Mouse (Mus musculus) lung, embryonic 14.5 days (tissue): ENCODE measurements around the gene Gsdma3. TPM values are rescaled to one million over a fixed set of nuclear protein-coding genes. Genes with fewer than 3 reads are reported as not detected.
A peak's percentile ranks its signal among the peaks of the same experiment; 100 is the strongest.

Experiments
- ATAC-seq: fragments of 200-750 bp; cut with Nextera tagmentation; 2 replicates; pipeline ENCODE4 v1.8.0; 2017; ENCODE audit warnings: mild to moderate bottlenecking, moderate TSS enrichment, moderate library complexity; ENCODE audit not compliant: insufficient read depth
- DNase-seq: peaks from one replicate; pipeline ENCODE4 v3.0.0-alpha.2; 2015
- H3K27ac ChIP-seq: fragments of 300-500 bp; sonication (generic); 2 replicates; pipeline ENCODE4 v1.5.1; 2014; ENCODE audit warnings: low read depth, mild to moderate bottlenecking, moderate library complexity
- H3K27me3 ChIP-seq: fragments of 300-500 bp; sonication (generic); 2 replicates; pipeline ENCODE4 v1.6.1; 2014; ENCODE audit warnings: low read length, control low read depth; ENCODE audit not compliant: insufficient read depth
- H3K36me3 ChIP-seq: fragments of 300-500 bp; sonication (generic); 2 replicates; pipeline ENCODE4 v1.6.1; 2014; ENCODE audit warnings: control low read depth; ENCODE audit not compliant: insufficient read depth
- H3K4me1 ChIP-seq: fragments of 300-500 bp; sonication (generic); 2 replicates; pipeline ENCODE4 v1.6.1; 2014; ENCODE audit warnings: antibody characterized with exemption, control low read depth; ENCODE audit not compliant: insufficient read depth
- H3K4me2 ChIP-seq: fragments of 300-500 bp; sonication (generic); 2 replicates; pipeline ENCODE4 v1.6.1; 2014; ENCODE audit warnings: mild to moderate bottlenecking
- H3K4me3 ChIP-seq: fragments of 300-500 bp; sonication (generic); 2 replicates; pipeline ENCODE4 v1.5.1; 2014; ENCODE audit warnings: low read depth, low read length
- H3K9ac ChIP-seq: fragments of 300-500 bp; sonication (generic); 2 replicates; pipeline ENCODE4 v1.6.1; 2014
- H3K9me3 ChIP-seq: fragments of 300-500 bp; sonication (generic); 2 replicates; pipeline ENCODE4 v1.6.1; 2016; ENCODE audit warnings: low read depth, low read length, control low read depth
- CTCF ChIP-seq: IDR thresholded peaks from 2 replicates; pipeline ENCODE4 v1.5.1; 2016; ENCODE audit warnings: antibody characterized with exemption, low read depth
- WGBS: fragments of 180-500 bp; shearing (Covaris S2); extraction: QIAGEN DNeasy Blood & Tissue Kit; methylation state at CpG from one replicate; pipeline ENCODE4 v1.1.7; 2014; 5-methylcytosine and 5-hydroxymethylcytosine counted together
- polyA plus RNA-seq: library from polyadenylated mRNA; unstranded; fragments of >200 nt; fragmentation: Nextera tagmentation; extraction: Ambion mirVana; gene quantifications from 2 replicates; pipeline ENCODE4 v1.2.1, GENCODE M21; 2014

Gsdma3 gene
- polyA plus RNA-seq, 1 experiment from 2014 or later = not detected

DNA sequence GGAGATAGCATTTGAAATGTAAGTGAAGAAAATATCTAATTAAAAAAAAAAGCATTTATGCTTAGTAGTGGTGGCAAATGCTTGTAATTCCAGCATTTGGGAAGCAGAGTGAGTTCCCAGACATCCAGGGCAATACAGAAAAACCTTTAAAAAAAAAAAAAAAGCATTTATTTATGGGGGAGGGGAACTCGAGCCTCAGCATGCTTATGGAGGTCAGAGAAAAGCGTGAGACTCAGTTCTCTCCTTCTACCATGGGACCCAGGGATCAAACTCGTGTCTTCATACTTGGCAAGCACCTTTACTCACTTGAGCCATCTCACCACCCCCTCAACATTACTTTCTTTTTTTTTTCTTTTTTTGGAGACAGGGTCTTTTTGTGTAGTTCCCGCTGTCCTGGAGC, 55.0 kb downstream of the Gsdma3 start:
- 0 out of 2 replicates have a peak, but pooled peaks cover 3% of the 10 kb centered on the region for H3K4me1 ChIP-seq
- H3K4me2 ChIP-seq = peak overlapping the region; percentile 64; the same call in 1 of the 2 replicates
- WGBS = 74% methylated on average over 4 of the region's 4 CpGs
- no peak for TF ChIP-seq CTCF
- H3K27ac ChIP-seq = no peak overlapping the region
- ATAC-seq = no peak
- H3K4me3 ChIP-seq = no peak overlapping the region
- no peaks in the 10 kb centered on the region for H3K9me3 ChIP-seq
- no peak for DNase-seq
- no peak overlapping the region for H3K9ac ChIP-seq
- no peaks in the 10 kb centered on the region for H3K27me3 ChIP-seq
- H3K36me3 ChIP-seq = peaks cover 12% of the 10 kb centered on the region

- no peaks in the 10 kb centered on the region for H3K27me3 ChIP-seq
- H3K9me3 ChIP-seq = no peaks in the 10 kb centered on the region
- H3K4me2 ChIP-seq = peak within 1 kb of the TSS; percentile 64
- TF ChIP-seq CTCF = peak; percentile 54
- peak within 1 kb of the TSS; percentile 97 for H3K4me3 ChIP-seq
- H3K27ac ChIP-seq = peak within 1 kb of the TSS; percentile 34
- ATAC-seq (peak; percentile 96), DNase-seq (peak; percentile 99)
- 0 out of 2 replicates have a peak, but pooled peaks cover 3% of the 10 kb centered on the region for H3K4me1 ChIP-seq
- H3K36me3 ChIP-seq = peaks cover 21% of the 10 kb centered on the region
- WGBS = 3% methylated on average over 45 of the region's 45 CpGs
- peak within 1 kb of the TSS; percentile 98 for H3K9ac ChIP-seq
Measured at GRCm38 (mm10) chr11:98681786-98682745, 55.9 kb downstream of the Gsdma3 start, which contains the start of gene Psmd3. Psmd3 (plus strand) TSS chr11:98682554.

DNA sequence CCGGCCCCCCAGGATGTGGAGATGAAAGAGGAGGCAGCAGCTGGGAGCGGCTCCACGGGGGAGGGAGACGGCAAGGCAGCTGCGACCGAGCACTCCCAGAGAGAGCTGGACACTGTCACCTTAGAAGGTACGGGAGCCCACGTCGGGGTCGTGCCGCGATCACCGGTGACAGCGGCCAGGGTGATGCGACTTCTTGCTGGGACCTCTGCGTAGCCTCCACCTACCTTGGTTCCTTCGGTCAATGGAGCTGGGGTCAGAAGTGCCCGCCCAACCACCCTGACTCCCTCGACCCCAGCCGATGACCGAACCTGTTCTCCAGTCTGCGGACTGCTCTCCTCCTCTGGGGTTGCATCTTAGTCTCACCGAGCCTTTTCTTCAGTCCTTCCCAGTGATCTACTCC, 56.7 kb downstream of the Gsdma3 start:
- WGBS = under 1% methylated on average over 23 of the region's 23 CpGs
- no peak for TF ChIP-seq CTCF
- peak overlapping the region; percentile 98 for H3K9ac ChIP-seq

DNA sequence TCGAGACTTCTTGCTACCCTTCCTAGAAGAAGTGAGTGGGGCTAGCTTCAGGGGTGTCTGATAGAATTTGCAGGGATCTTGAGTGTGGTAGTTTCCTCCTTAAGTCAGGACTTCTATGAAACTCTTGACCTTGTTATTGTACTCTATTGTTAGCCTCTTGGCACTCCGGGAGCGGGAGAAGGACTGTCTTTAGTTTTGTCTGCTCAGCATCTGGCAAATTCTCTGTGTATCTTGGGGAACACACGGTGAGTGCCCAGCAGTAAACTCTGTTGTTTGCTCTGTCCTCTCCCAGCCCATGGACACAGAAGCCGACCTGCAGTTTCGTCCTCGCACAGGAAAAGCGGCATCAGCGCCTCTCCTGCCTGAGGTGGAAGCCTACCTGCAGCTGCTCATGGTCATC, 59.5 kb downstream of the Gsdma3 start:
- no peak for ATAC-seq
- Histone ChIP-seq H3K36me3 (peaks cover 53% of the 10 kb centered on the region), H3K9me3 (no peaks in the 10 kb centered on the region), H3K4me1 (0 out of 2 replicates have a peak, but pooled peaks cover 3% of the 10 kb centered on the region), H3K27me3 (no peaks in the 10 kb centered on the region), H3K4me2 (no peak overlapping the region), H3K4me3 (no peak overlapping the region), H3K27ac (no peak overlapping the region), H3K9ac (no peak overlapping the region)
- DNase-seq = no peak
- 86% methylated on average over 9 of the region's 9 CpGs for WGBS
- no peak for TF ChIP-seq CTCF

More for the DNA sequence above, 56.7 kb downstream of the Gsdma3 start:
- DNase-seq = no peak
- Histone ChIP-seq H3K27me3 (no peaks in the 10 kb centered on the region), H3K4me1 (0 out of 2 replicates have a peak, but pooled peaks cover 3% of the 10 kb centered on the region), H3K36me3 (peaks cover 28% of the 10 kb centered on the region), H3K9me3 (no peaks in the 10 kb centered on the region), H3K4me3 (peak overlapping the region; percentile 97), H3K27ac (peak overlapping the region; percentile 34), H3K4me2 (peak overlapping the region; percentile 64)
- ATAC-seq = peak; percentile 24

GRCm38 (mm10) chr11:98686976-98687375, 60.8 kb downstream of the Gsdma3 start:
- WGBS = 83% methylated on average over 4 of the region's 4 CpGs
- 0 out of 2 replicates have a peak, but pooled peaks cover 3% of the 10 kb centered on the region for H3K4me1 ChIP-seq
- no peak overlapping the region for H3K27ac ChIP-seq
- no peaks in the 10 kb centered on the region for H3K27me3 ChIP-seq
- no peak overlapping the region for H3K4me3 ChIP-seq
- H3K36me3 ChIP-seq = peaks cover 66% of the 10 kb centered on the region
- no peak overlapping the region for H3K9ac ChIP-seq
- H3K4me2 ChIP-seq = no peak overlapping the region
- H3K9me3 ChIP-seq = no peaks in the 10 kb centered on the region
- ATAC-seq = no peak
- DNase-seq = no peak
- no peak for TF ChIP-seq CTCF

Other genes with a start within 250 kb of the Gsdma3 start
- gene Tcap, start 242.5 kb upstream of the Gsdma3 start, polyA plus RNA-seq = 3.8 TPM in 1 of 2 replicates, not detected in the other
- not detected in 2 replicates for gene Pnmt, start 239.9 kb upstream of the Gsdma3 start, polyA plus RNA-seq
- gene Pgap3, start 225.9 kb upstream of the Gsdma3 start, polyA plus RNA-seq = 10.9 and 11.6 TPM in 2 replicates
- 42.7 and 46.5 TPM in 2 replicates for gene Erbb2, start 213.9 kb upstream of the Gsdma3 start, polyA plus RNA-seq
- gene Mien1, start 187.4 kb upstream of the Gsdma3 start, polyA plus RNA-seq = 62.9 and 65.3 TPM in 2 replicates
- 39.4 and 43.0 TPM in 2 replicates for gene Grb7, start 180.0 kb upstream of the Gsdma3 start, polyA plus RNA-seq
- gene Ikzf3, start 80.3 kb upstream of the Gsdma3 start, polyA plus RNA-seq = 0.14 and 0.32 TPM in 2 replicates
- gene Zpbp2, start 75.3 kb upstream of the Gsdma3 start, polyA plus RNA-seq = 0.57 TPM in 1 of 2 replicates, not detected in the other
- gene Ormdl3, start 39.0 kb upstream of the Gsdma3 start, polyA plus RNA-seq = 6.6 and 6.9 TPM in 2 replicates
- gene Lrrc3c, start 28.1 kb upstream of the Gsdma3 start, polyA plus RNA-seq = not detected in 2 replicates
- gene Gm12355, start 699 bp upstream of the Gsdma3 start, polyA plus RNA-seq = 1.2 and 1.4 TPM in 2 replicates
- gene Gsdma2, start 20.4 kb downstream of the Gsdma3 start, polyA plus RNA-seq = not detected in 2 replicates
- gene Gsdma, start 38.0 kb downstream of the Gsdma3 start, polyA plus RNA-seq = not detected in 2 replicates
- gene Psmd3, start 56.2 kb downstream of the Gsdma3 start, polyA plus RNA-seq = 152 and 169 TPM in 2 replicates
- not detected in 2 replicates for gene Csf3, start 74.9 kb downstream of the Gsdma3 start, polyA plus RNA-seq
- gene Med24, start 103.1 kb downstream of the Gsdma3 start, polyA plus RNA-seq = 53.0 and 53.5 TPM in 2 replicates
- 46.8 and 47.1 TPM in 2 replicates for gene Thra, start 114.3 kb downstream of the Gsdma3 start, polyA plus RNA-seq
- 1.4 and 1.7 TPM in 2 replicates for gene Nr1d1, start 149.0 kb downstream of the Gsdma3 start, polyA plus RNA-seq
- gene Msl1, start 169.2 kb downstream of the Gsdma3 start, polyA plus RNA-seq = 16.2 and 16.3 TPM in 2 replicates
- 41.0 and 42.8 TPM in 2 replicates for gene Casc3, start 178.5 kb downstream of the Gsdma3 start, polyA plus RNA-seq
- gene Rapgefl1, start 210.4 kb downstream of the Gsdma3 start, polyA plus RNA-seq = 1.5 and 2.1 TPM in 2 replicates
- gene Wipf2, start 237.3 kb downstream of the Gsdma3 start, polyA plus RNA-seq = 4.7 and 5.7 TPM in 2 replicates